Mouse (Mus musculus) erythroblast, embryonic 14.5 days (primary cell): ENCODE results near the gene Fcgrt. TPM values are rescaled to one million over a fixed set of nuclear protein-coding genes. Genes with fewer than 3 reads are reported as not detected.

Source experiments
- H3K27me3 ChIP-seq: 2 replicates; pipeline ENCODE4 v1.6.1; 2012; ENCODE audit warnings: inconsistent platforms; ENCODE audit not compliant: control insufficient read depth
- H3K36me3 ChIP-seq: 2 replicates; pipeline ENCODE4 v1.6.1; 2012; ENCODE audit warnings: mild to moderate bottlenecking, inconsistent platforms; ENCODE audit not compliant: control insufficient read depth
- H3K4me1 ChIP-seq: 2 replicates; pipeline ENCODE4 v1.6.1; 2012; ENCODE audit warnings: inconsistent platforms; ENCODE audit not compliant: control insufficient read depth
- H3K4me3 ChIP-seq: replicated peaks from 2 replicates; pipeline ENCODE3; 2012; ENCODE audit warnings: moderate library complexity, mild to moderate bottlenecking, inconsistent platforms
- H3K9me3 ChIP-seq: 2 replicates; pipeline ENCODE4 v1.6.1; 2012; ENCODE audit warnings: low read length, inconsistent platforms, mixed read lengths; ENCODE audit not compliant: control insufficient read depth
- GATA1 ChIP-seq: IDR thresholded peaks from 2 replicates; pipeline ENCODE4 v1.6.1; 2012; ENCODE audit warnings: low read length, inconsistent platforms, mixed read lengths
- TAL1 ChIP-seq: IDR thresholded peaks from 3 replicates; pipeline ENCODE4 v1.6.1; 2012; ENCODE audit warnings: low read length, inconsistent platforms, mixed read lengths
- polyA plus RNA-seq: library from polyadenylated mRNA; stranded (reverse); fragments of >175 nt; gene quantifications from 2 replicates; pipeline ENCODE4 v1.2.3, GENCODE M21; 2012

The Fcgrt gene
- polyA plus RNA-seq, 1 experiment = 1.0 TPM

GRCm38 (mm10) chr7:45056329-45056971 lies 47.2 kb downstream of the Fcgrt start:
- Histone ChIP-seq H3K4me3 (no peak overlapping the region), H3K36me3 (no peaks in the 10 kb centered on the region), H3K27me3 (no peaks in the 10 kb centered on the region), H3K4me1 (peaks cover 49% of the 10 kb centered on the region), H3K9me3 (no peaks in the 10 kb centered on the region)
- TF ChIP-seq GATA1 = no peak
- TF ChIP-seq TAL1 = no peak

DNA sequence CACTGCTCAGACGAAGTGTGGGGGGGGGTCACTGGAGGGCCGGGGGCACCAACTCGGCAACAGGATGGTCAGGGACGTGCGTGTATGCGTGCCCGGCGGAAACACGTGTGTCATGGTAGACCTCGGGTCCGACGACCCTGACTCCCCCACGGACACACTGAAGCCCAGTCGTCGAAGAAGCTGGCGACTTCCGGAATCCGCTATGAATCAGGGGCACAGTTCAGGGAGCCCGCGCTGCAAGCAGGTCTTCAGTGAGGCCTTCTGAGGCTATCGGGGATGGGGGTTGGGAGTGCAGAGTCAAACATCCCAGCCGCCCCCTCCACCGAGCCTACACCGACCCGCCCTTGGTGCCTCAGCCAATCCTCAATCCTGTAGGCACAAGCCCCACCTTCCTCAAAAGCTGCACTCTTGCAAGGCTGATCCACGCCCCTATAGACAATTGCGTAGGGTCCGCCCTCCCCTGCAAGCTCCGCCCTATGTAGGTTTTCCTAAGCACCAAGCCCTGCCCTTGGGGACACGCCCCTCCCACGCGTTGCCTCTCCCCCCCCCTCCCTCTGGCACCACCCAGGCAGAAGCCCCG lies 49.6 kb downstream of the Fcgrt start:
- Histone ChIP-seq H3K36me3 (peaks cover 14% of the 10 kb centered on the region), H3K27me3 (no peaks in the 10 kb centered on the region), H3K4me3 (peak overlapping the region; percentile 74), H3K9me3 (no peaks in the 10 kb centered on the region), H3K4me1 (peaks cover 42% of the 10 kb centered on the region)
- no peak for TF ChIP-seq TAL1

DNA sequence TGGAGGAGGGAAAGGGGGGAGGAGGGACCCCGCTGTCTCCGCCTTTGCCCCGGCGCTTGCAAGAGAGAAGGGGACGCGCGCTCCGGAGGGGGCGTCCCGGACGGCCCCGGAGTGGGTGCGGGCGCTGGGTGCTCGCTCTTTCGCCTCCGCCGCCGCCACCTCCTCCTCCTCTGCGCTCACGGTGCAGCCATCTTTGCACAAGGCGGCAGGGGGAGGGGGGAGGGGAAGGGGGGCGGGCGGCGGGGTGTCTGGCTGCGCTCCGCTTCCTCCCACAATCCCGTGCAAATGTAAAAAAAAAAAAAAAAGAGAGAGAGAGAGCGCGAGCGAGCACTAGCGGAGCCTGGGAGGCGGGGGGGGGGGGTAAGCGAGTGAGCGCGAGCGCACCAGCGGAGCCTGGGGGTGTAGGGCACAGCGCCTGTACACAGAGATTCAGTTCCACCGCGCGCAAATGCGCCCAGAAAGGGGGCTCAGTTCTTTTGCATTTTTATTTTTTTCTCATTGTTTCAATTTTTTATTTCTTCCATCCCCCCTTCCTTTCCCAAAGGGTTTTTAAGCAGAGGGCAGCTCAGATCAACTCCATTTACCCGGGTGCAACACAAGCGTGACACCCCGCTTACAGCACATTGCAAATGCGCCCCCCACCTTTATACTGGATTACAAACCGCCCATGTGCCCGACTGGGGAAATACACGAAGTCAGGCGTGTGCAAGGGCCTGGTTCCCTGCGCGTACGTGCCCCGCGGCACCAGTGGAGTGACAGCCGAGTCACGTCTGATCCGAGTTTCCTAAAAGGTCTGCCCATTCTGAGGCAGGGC lies 50.3 kb downstream of the Fcgrt start:
- Histone ChIP-seq H3K27me3 (no peaks in the 10 kb centered on the region), H3K4me3 (peak overlapping the region; percentile 74), H3K36me3 (peaks cover 20% of the 10 kb centered on the region), H3K9me3 (no peaks in the 10 kb centered on the region), H3K4me1 (peaks cover 42% of the 10 kb centered on the region)
- TF ChIP-seq TAL1 (no peak), GATA1 (no peak)

- Histone ChIP-seq H3K9me3 (no peaks in the 10 kb centered on the region), H3K4me3 (peak within 1 kb of the TSS; percentile 74), H3K36me3 (peaks cover 26% of the 10 kb centered on the region), H3K4me1 (peaks cover 42% of the 10 kb centered on the region), H3K27me3 (no peaks in the 10 kb centered on the region)
- TF ChIP-seq TAL1 (no peak), GATA1 (no peak)
Measured at GRCm38 (mm10) chr7:45052862-45053116, 50.9 kb downstream of the Fcgrt start, which contains the start of gene Prr12. Gene Prr12, minus strand, starts transcription at chr7:45052881.

- TF ChIP-seq GATA1 = no peak
- TF ChIP-seq TAL1 = no peak
- H3K27me3 ChIP-seq = no peaks in the 10 kb centered on the region
- H3K4me1 ChIP-seq = peaks cover 42% of the 10 kb centered on the region
- no peaks in the 10 kb centered on the region for H3K9me3 ChIP-seq
- H3K4me3 ChIP-seq = peak overlapping the region; percentile 74
- H3K36me3 ChIP-seq = peaks cover 30% of the 10 kb centered on the region
Measured at GRCm38 (mm10) chr7:45052181-45052861, 51.3 kb downstream of the Fcgrt start.

DNA sequence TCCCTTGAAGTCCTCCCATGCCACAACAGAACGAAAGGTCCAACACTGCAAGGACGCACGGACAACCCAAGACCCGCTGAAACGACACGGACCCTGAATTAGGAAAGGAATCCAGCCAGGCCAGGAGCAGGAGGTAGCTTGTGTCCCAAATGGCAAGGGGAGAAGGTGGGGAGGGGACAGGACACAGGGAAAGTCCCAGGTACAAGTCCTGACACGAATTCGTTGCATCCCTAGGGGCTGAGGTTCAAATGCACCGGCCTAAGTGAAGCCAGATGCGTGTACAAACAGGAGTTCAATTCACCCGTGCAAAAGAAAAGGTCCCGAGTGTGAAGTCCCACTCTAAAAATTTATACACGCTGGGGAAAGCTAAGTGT lies 52.1 kb downstream of the Fcgrt start:
- Histone ChIP-seq H3K27me3 (no peaks in the 10 kb centered on the region), H3K9me3 (no peaks in the 10 kb centered on the region), H3K4me3 (peak overlapping the region; percentile 74), H3K36me3 (peaks cover 38% of the 10 kb centered on the region), H3K4me1 (peaks cover 40% of the 10 kb centered on the region)
- TF ChIP-seq GATA1 (no peak), TAL1 (no peak)

DNA sequence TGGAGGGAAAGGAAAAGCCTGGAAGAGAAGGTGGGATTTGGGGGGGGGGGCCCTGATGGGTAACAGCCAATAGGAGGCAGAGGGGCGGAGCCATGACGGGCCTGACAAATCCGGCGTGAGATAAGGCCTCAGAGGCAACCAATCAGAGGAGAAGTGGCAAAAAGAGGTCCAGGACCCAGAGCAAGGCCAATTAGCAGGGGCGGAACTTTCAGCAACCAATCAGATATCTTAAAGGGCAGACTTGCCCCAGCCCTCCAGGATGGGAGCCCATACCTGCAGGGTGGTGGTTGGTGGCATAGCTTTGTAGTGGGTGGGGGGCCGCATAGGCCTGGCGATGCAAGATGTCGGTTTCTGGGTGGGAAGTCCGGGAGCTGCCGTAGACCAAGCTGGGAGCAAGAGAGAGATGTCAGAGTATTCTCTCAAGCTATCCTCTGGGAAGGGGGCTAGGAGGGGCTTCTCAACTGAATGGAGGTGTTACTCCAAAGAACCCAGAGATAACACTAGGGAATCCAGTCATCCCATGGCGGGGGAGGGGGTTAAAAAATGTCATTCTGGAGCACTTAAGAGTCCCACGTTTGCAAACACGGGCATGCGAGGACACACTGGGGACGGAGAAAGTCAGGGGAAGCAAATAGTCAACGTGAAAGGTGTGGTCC lies 52.6 kb downstream of the Fcgrt start:
- Histone ChIP-seq H3K9me3 (no peaks in the 10 kb centered on the region), H3K27me3 (no peaks in the 10 kb centered on the region), H3K36me3 (peaks cover 43% of the 10 kb centered on the region), H3K4me3 (peak overlapping the region; percentile 74), H3K4me1 (peaks cover 38% of the 10 kb centered on the region)
- TF ChIP-seq GATA1 = no peak
- TF ChIP-seq TAL1 = no peak

DNA sequence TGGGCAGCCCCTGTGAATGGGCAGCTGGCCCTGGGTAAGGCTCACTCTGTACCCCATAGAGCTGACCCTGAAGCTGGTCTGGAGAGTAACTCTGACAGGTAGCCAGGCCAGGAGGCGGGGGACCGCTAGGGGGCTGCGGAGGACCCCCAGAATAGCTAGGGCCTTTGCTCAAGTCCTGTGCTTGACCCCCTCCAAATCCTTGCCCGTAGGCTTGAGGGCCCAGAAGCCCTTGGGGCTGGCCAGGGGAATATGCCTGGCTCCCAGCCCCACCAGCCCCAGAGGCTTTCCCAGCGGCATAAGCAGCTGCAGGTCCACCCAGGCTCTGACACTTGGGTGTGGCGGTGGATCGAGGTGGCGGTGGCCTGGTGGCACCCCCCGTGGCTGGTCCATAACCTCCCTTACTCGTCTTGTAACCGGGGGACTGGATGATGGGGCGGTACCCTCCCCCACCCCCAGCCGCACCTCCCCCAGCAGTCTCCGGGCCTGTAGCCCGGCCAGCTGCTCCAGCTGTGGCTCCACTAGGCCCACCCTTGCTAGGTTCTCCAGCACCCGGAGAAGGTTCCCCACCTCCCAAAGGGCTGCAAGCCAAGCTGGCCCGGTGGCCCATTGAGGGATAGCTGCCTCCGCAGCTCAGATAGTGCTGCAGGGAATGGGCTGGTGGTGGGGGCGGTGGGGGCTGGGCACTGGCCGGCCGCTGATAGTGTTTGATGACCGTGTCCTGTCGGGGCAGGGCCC lies 54.6 kb downstream of the Fcgrt start:
- no peaks in the 10 kb centered on the region for H3K27me3 ChIP-seq
- no peak overlapping the region for H3K4me3 ChIP-seq
- peaks cover 57% of the 10 kb centered on the region for H3K36me3 ChIP-seq
- H3K4me1 ChIP-seq = peaks cover 31% of the 10 kb centered on the region
- TF ChIP-seq GATA1 (no peak), TAL1 (no peak)
- no peaks in the 10 kb centered on the region for H3K9me3 ChIP-seq
